Mouse (Mus musculus): ENCODE measurements around the gene Pawr.

- TF ChIP-seq EP300 (IDR thresholded peaks at IDR 0.05; ENCODE audit: low read depth), result no peak
- TF ChIP-seq CTCF (IDR thresholded peaks at IDR 0.05; ENCODE audit: low read depth), result no peak
These were observed 46.1 kb downstream of the Pawr start for GRCm38 (mm10) chr10:108378062-108378461.

Data from heart, postnatal 0 days (tissue).